Mouse (Mus musculus): Measurements from ENCODE around the gene Nuak2.

Gene Nuak2

GRCm38 (mm10) chr1:132298801-132299464 is 17.0 kb upstream of the Nuak2 start:
- DNase-seq = peak; percentile 69

- no peak for DNase-seq
These were observed 16.2 kb upstream of the Nuak2 start for GRCm38 (mm10) chr1:132299744-132300143.

- DNase-seq = no peak
These were observed 14.7 kb upstream of the Nuak2 start for GRCm38 (mm10) chr1:132301242-132301641.

- DNase-seq = no peak
These were observed 13.5 kb upstream of the Nuak2 start for GRCm38 (mm10) chr1:132302341-132302866.

GRCm38 (mm10) chr1:132304618-132305214 is 11.2 kb upstream of the Nuak2 start:
- DNase-seq = no peak

GRCm38 (mm10) chr1:132306160-132306559 is 9.8 kb upstream of the Nuak2 start:
- peak; percentile 83 for DNase-seq

- no peak for DNase-seq
These were observed 9.1 kb upstream of the Nuak2 start for GRCm38 (mm10) chr1:132306808-132307207.

- no peak for DNase-seq
These were observed 8.0 kb upstream of the Nuak2 start for GRCm38 (mm10) chr1:132307962-132308361.

GRCm38 (mm10) chr1:132308674-132309073 is 7.3 kb upstream of the Nuak2 start:
- no peak for DNase-seq

GRCm38 (mm10) chr1:132310754-132311153 is 5.2 kb upstream of the Nuak2 start:
- peak; percentile 71 for DNase-seq

GRCm38 (mm10) chr1:132311174-132311859 is 4.6 kb upstream of the Nuak2 start:
- no peak for DNase-seq

- DNase-seq = no peak
These were observed 3.9 kb upstream of the Nuak2 start for GRCm38 (mm10) chr1:132312043-132312442.

- DNase-seq = peak; percentile 83
These were observed 3.2 kb upstream of the Nuak2 start for GRCm38 (mm10) chr1:132312703-132313102.

GRCm38 (mm10) chr1:132316625-132316994 is 684 bp downstream of the Nuak2 start:
- no peak for DNase-seq

GRCm38 (mm10) chr1:132317413-132317812 is 1.5 kb downstream of the Nuak2 start:
- DNase-seq = no peak

- no peak for DNase-seq
These were observed 2.3 kb downstream of the Nuak2 start for GRCm38 (mm10) chr1:132317894-132318863.

- peak; percentile 93 for DNase-seq
These were observed 3.3 kb downstream of the Nuak2 start for GRCm38 (mm10) chr1:132319242-132319641.

- no peak for DNase-seq
These were observed 6.1 kb downstream of the Nuak2 start for GRCm38 (mm10) chr1:132321821-132322580.

GRCm38 (mm10) chr1:132322711-132323542 is 7.0 kb downstream of the Nuak2 start:
- DNase-seq = peak; percentile 63

GRCm38 (mm10) chr1:132326777-132327176 is 10.9 kb downstream of the Nuak2 start:
- DNase-seq = peak; percentile 62

- DNase-seq = no peak
These were observed 11.6 kb downstream of the Nuak2 start for GRCm38 (mm10) chr1:132327477-132327876.

Measured in kidney, postnatal 10 days (tissue).